Mouse (Mus musculus): ENCODE measurements at regions not wholly inside any gene's neighbourhood (a gene's known extent, or its start where the extent isn't known, plus 50 kb on each side); places are given as distances from the start of the nearest gene placed in this dataset.

- DNase-seq (peak; percentile 79), ATAC-seq (ENCODE audit: insufficient read depth) (peak; percentile 77)
- Histone ChIP-seq H3K9me3 (ENCODE audit: low read depth, low read length) (no peaks in the 10 kb centered on the region), H3K4me3 (ENCODE audit: low read depth, low read length) (no peak overlapping the region), H3K4me1 (ENCODE audit: insufficient read depth) (peaks cover 5% of the 10 kb centered on the region; the same call in 1 of the 2 replicates), H3K9ac (no peak overlapping the region), H3K36me3 (ENCODE audit: insufficient read depth) (no peaks in the 10 kb centered on the region), H3K27me3 (ENCODE audit: insufficient read depth, low read length) (no peaks in the 10 kb centered on the region), H3K4me2 (no peak overlapping the region), H3K27ac (ENCODE audit: low read depth) (peak overlapping the region; percentile 49; the same call in 1 of the 2 replicates)
- TF ChIP-seq CTCF (IDR thresholded peaks at IDR 0.05; ENCODE audit: low read depth), result no peak
- WGBS, result 26% methylated on average over 5 of the region's 5 CpGs
These were observed 203.1 kb upstream of the Gm9833 start for GRCm38 (mm10) chr3:9884691-9885354.

GRCm38 (mm10) chr3:9885565-9885964 lies 202.3 kb upstream of the Gm9833 start:
- peaks cover 5% of the 10 kb centered on the region; the same call in 1 of the 2 replicates for H3K4me1 ChIP-seq (ENCODE audit: insufficient read depth)
- no peaks in the 10 kb centered on the region for H3K36me3 ChIP-seq (ENCODE audit: insufficient read depth)
- TF ChIP-seq CTCF (IDR thresholded peaks at IDR 0.05; ENCODE audit: low read depth), result no peak
- H3K27ac ChIP-seq (ENCODE audit: low read depth), result peak overlapping the region; percentile 66
- no peak overlapping the region for H3K4me2 ChIP-seq
- no peaks in the 10 kb centered on the region for H3K9me3 ChIP-seq (ENCODE audit: low read depth, low read length)
- H3K4me3 ChIP-seq (ENCODE audit: low read depth, low read length), result no peak overlapping the region
- DNase-seq (peak; percentile 83), ATAC-seq (ENCODE audit: insufficient read depth) (0 out of 2 replicates have a peak, but pooled peaks have one; percentile 19)
- no peak overlapping the region for H3K9ac ChIP-seq
- WGBS, result 41% methylated on average over 8 of the region's 8 CpGs
- no peaks in the 10 kb centered on the region for H3K27me3 ChIP-seq (ENCODE audit: insufficient read depth, low read length)

GRCm38 (mm10) chr3:9886077-9886476 lies 201.8 kb upstream of the Gm9833 start:
- no peak for TF ChIP-seq CTCF (IDR thresholded peaks at IDR 0.05; ENCODE audit: low read depth)
- Histone ChIP-seq H3K9me3 (ENCODE audit: low read depth, low read length) (no peaks in the 10 kb centered on the region), H3K27me3 (ENCODE audit: insufficient read depth, low read length) (no peaks in the 10 kb centered on the region), H3K4me2 (no peak overlapping the region), H3K27ac (ENCODE audit: low read depth) (no peak overlapping the region), H3K4me3 (ENCODE audit: low read depth, low read length) (no peak overlapping the region), H3K4me1 (ENCODE audit: insufficient read depth) (peaks cover 5% of the 10 kb centered on the region; the same call in 1 of the 2 replicates), H3K36me3 (ENCODE audit: insufficient read depth) (no peaks in the 10 kb centered on the region), H3K9ac (no peak overlapping the region)
- ATAC-seq (ENCODE audit: insufficient read depth) (no peak), DNase-seq (no peak)
- 64% methylated on average over 4 of the region's 4 CpGs for WGBS

GRCm38 (mm10) chr3:9886765-9887626 lies 200.9 kb upstream of the Gm9833 start:
- H3K27me3 ChIP-seq (ENCODE audit: insufficient read depth, low read length), result no peaks in the 10 kb centered on the region
- H3K4me3 ChIP-seq (ENCODE audit: low read depth, low read length), result no peak overlapping the region
- H3K36me3 ChIP-seq (ENCODE audit: insufficient read depth), result no peaks in the 10 kb centered on the region
- no peak overlapping the region for H3K4me2 ChIP-seq
- no peak for TF ChIP-seq CTCF (IDR thresholded peaks at IDR 0.05; ENCODE audit: low read depth)
- H3K9ac ChIP-seq, result no peak overlapping the region
- peak; percentile 84 for ATAC-seq (ENCODE audit: insufficient read depth)
- H3K27ac ChIP-seq (ENCODE audit: low read depth), result no peak overlapping the region
- WGBS, result 52% methylated on average over 10 of the region's 10 CpGs
- peak; percentile 54 for DNase-seq
- peaks cover 5% of the 10 kb centered on the region; the same call in 1 of the 2 replicates for H3K4me1 ChIP-seq (ENCODE audit: insufficient read depth)
- H3K9me3 ChIP-seq (ENCODE audit: low read depth, low read length), result no peaks in the 10 kb centered on the region

- Histone ChIP-seq H3K27ac (ENCODE audit: low read depth) (no peak overlapping the region), H3K9me3 (ENCODE audit: low read depth, low read length) (no peaks in the 10 kb centered on the region), H3K4me3 (ENCODE audit: low read depth, low read length) (no peak overlapping the region), H3K4me2 (no peak overlapping the region), H3K36me3 (ENCODE audit: insufficient read depth) (no peaks in the 10 kb centered on the region), H3K9ac (no peak overlapping the region), H3K4me1 (ENCODE audit: insufficient read depth) (peaks cover 5% of the 10 kb centered on the region; the same call in 1 of the 2 replicates), H3K27me3 (ENCODE audit: insufficient read depth, low read length) (no peaks in the 10 kb centered on the region)
- 74% methylated on average over 2 of the region's 2 CpGs for WGBS
- DNase-seq (no peak), ATAC-seq (ENCODE audit: insufficient read depth) (no peak)
- TF ChIP-seq CTCF (IDR thresholded peaks at IDR 0.05; ENCODE audit: low read depth), result no peak
These were observed 200.3 kb upstream of the Gm9833 start for GRCm38 (mm10) chr3:9887627-9887994.

GRCm38 (mm10) chr3:9888051-9888450 lies 199.9 kb upstream of the Gm9833 start:
- WGBS, result 86% methylated on average over 5 of the region's 5 CpGs
- no peak overlapping the region for H3K27ac ChIP-seq (ENCODE audit: low read depth)

GRCm38 (mm10) chr3:9892884-9893494 lies 194.9 kb upstream of the Gm9833 start:
- 83% methylated on average over 4 of the region's 4 CpGs for WGBS
- DNase-seq (no peak), ATAC-seq (ENCODE audit: insufficient read depth) (no peak)
- TF ChIP-seq CTCF (IDR thresholded peaks at IDR 0.05; ENCODE audit: low read depth), result no peak
- Histone ChIP-seq H3K4me3 (ENCODE audit: low read depth, low read length) (no peak overlapping the region), H3K27me3 (ENCODE audit: insufficient read depth, low read length) (no peaks in the 10 kb centered on the region), H3K9me3 (ENCODE audit: low read depth, low read length) (no peaks in the 10 kb centered on the region), H3K4me2 (no peak overlapping the region), H3K9ac (no peak overlapping the region), H3K27ac (ENCODE audit: low read depth) (no peak overlapping the region), H3K36me3 (ENCODE audit: insufficient read depth) (no peaks in the 10 kb centered on the region), H3K4me1 (ENCODE audit: insufficient read depth) (no peaks in the 10 kb centered on the region)

More at GRCm38 (mm10) chr3:9888051-9888450, 199.9 kb upstream of the Gm9833 start:
- no peaks in the 10 kb centered on the region for H3K36me3 ChIP-seq (ENCODE audit: insufficient read depth)
- H3K4me1 ChIP-seq (ENCODE audit: insufficient read depth), result peaks cover 5% of the 10 kb centered on the region; the same call in 1 of the 2 replicates
- no peak overlapping the region for H3K9ac ChIP-seq
- ATAC-seq (ENCODE audit: insufficient read depth), result no peak
- H3K27me3 ChIP-seq (ENCODE audit: insufficient read depth, low read length), result no peaks in the 10 kb centered on the region
- DNase-seq, result no peak
- H3K9me3 ChIP-seq (ENCODE audit: low read depth, low read length), result no peaks in the 10 kb centered on the region
- H3K4me3 ChIP-seq (ENCODE audit: low read depth, low read length), result no peak overlapping the region
- H3K4me2 ChIP-seq, result no peak overlapping the region
- no peak for TF ChIP-seq CTCF (IDR thresholded peaks at IDR 0.05; ENCODE audit: low read depth)
